Mouse (Mus musculus): ENCODE data around the gene Aldh2.
A peak's percentile ranks its signal among the peaks of the same experiment; 100 is the strongest.
"Not testable (repeated sequence)": the region's sequence is repeated elsewhere in the genome, so short reads cannot be mapped to it uniquely, and the experiment has no call there.

Gene Aldh2

GRCm38 (mm10) chr5:121593451-121594401 lies at the start of gene Aldh2:
TSS of gene Aldh2 (minus strand) at chr5:121593824.
- DNase-seq (ENCODE audit: low read depth, low spot score) = peak; percentile 89

- DNase-seq (ENCODE audit: low read depth, low spot score) = no peak
Observed at GRCm38 (mm10) chr5:121639601-121640000, 46.0 kb upstream of the Aldh2 start.

GRCm38 (mm10) chr5:121637296-121637695 lies 43.7 kb upstream of the Aldh2 start:
- no peak for DNase-seq (ENCODE audit: low read depth, low spot score)

GRCm38 (mm10) chr5:121634668-121635067 lies 41.0 kb upstream of the Aldh2 start:
- no peak for DNase-seq (ENCODE audit: low read depth, low spot score)

GRCm38 (mm10) chr5:121632804-121633203 lies 39.2 kb upstream of the Aldh2 start:
- no peak for DNase-seq (ENCODE audit: low read depth, low spot score)

GRCm38 (mm10) chr5:121631106-121631647 lies 37.6 kb upstream of the Aldh2 start:
- peak; percentile 39 for DNase-seq (ENCODE audit: low read depth, low spot score)

- peak; percentile 61 for DNase-seq (ENCODE audit: low read depth, low spot score)
Observed at GRCm38 (mm10) chr5:121627871-121628270, 34.2 kb upstream of the Aldh2 start.

GRCm38 (mm10) chr5:121623241-121623640 lies 29.6 kb upstream of the Aldh2 start:
- no peak for DNase-seq (ENCODE audit: low read depth, low spot score)

- DNase-seq (ENCODE audit: low read depth, low spot score) = no peak
Observed at GRCm38 (mm10) chr5:121621102-121621501, 27.5 kb upstream of the Aldh2 start.

GRCm38 (mm10) chr5:121618592-121619513 lies 25.2 kb upstream of the Aldh2 start, which contains the start of gene Acad12:
TSS of gene Acad12 (minus strand) at chr5:121618938.
- DNase-seq (ENCODE audit: low read depth, low spot score) = peak; percentile 79

GRCm38 (mm10) chr5:121614921-121615320 lies 21.3 kb upstream of the Aldh2 start:
- not testable (repeated sequence) for DNase-seq (ENCODE audit: low read depth, low spot score)

- no peak for DNase-seq (ENCODE audit: low read depth, low spot score)
Observed at GRCm38 (mm10) chr5:121612036-121612435, 18.4 kb upstream of the Aldh2 start.

- peak; percentile 46 for DNase-seq (ENCODE audit: low read depth, low spot score)
Observed at GRCm38 (mm10) chr5:121609556-121610135, 16.0 kb upstream of the Aldh2 start.

GRCm38 (mm10) chr5:121606151-121606550 lies 12.5 kb upstream of the Aldh2 start:
- DNase-seq (ENCODE audit: low read depth, low spot score) = peak; percentile 87

- DNase-seq (ENCODE audit: low read depth, low spot score) = not testable (repeated sequence)
Observed at GRCm38 (mm10) chr5:121603815-121604214, 10.2 kb upstream of the Aldh2 start.

GRCm38 (mm10) chr5:121601547-121602299 lies 8.1 kb upstream of the Aldh2 start:
- DNase-seq (ENCODE audit: low read depth, low spot score) = peak; percentile 87

GRCm38 (mm10) chr5:121598871-121599610 lies 5.4 kb upstream of the Aldh2 start:
- DNase-seq (ENCODE audit: low read depth, low spot score) = no peak

- DNase-seq (ENCODE audit: low read depth, low spot score) = no peak
Observed at GRCm38 (mm10) chr5:121597991-121598537, 4.4 kb upstream of the Aldh2 start.

GRCm38 (mm10) chr5:121597332-121597731 lies 3.7 kb upstream of the Aldh2 start:
- no peak for DNase-seq (ENCODE audit: low read depth, low spot score)

GRCm38 (mm10) chr5:121596226-121596625 lies 2.6 kb upstream of the Aldh2 start:
- no peak for DNase-seq (ENCODE audit: low read depth, low spot score)

Measured in ES-CJ7 (cell line).